Mouse (Mus musculus) small intestine, adult 2 months (tissue): ENCODE data around the gene Atl2. TPM values are rescaled to one million over a fixed set of nuclear protein-coding genes. Genes with fewer than 3 reads are reported as not detected.

Experiments
- H3K27ac ChIP-seq: fragments of 200-500 bp; 2 replicates; pipeline ENCODE4 v1.5.1; 2012; ENCODE audit warnings: low read depth, low read length, control low read depth, inconsistent platforms; ENCODE audit not compliant: insufficient read depth
- H3K27me3 ChIP-seq: fragments of 200-500 bp; 2 replicates; pipeline ENCODE4 v1.6.1; 2012; ENCODE audit warnings: mild to moderate bottlenecking, moderate library complexity, low read length, inconsistent platforms; ENCODE audit not compliant: control insufficient read depth, insufficient read depth
- H3K36me3 ChIP-seq: fragments of 200-500 bp; 2 replicates; pipeline ENCODE4 v1.6.1; 2012; ENCODE audit warnings: mild to moderate bottlenecking, low read length, control low read depth, inconsistent platforms; ENCODE audit not compliant: control insufficient read depth, insufficient read depth
- H3K4me1 ChIP-seq: fragments of 200-500 bp; 2 replicates; pipeline ENCODE4 v1.6.1; 2012; ENCODE audit warnings: low read length, inconsistent platforms, mixed read lengths; ENCODE audit not compliant: control insufficient read depth, insufficient read depth, insufficient read length
- H3K4me3 ChIP-seq: fragments of 200-500 bp; 2 replicates; pipeline ENCODE4 v1.5.1; 2012; ENCODE audit warnings: low read depth, mild to moderate bottlenecking, control low read depth, inconsistent platforms, low read length, moderate library complexity
- CTCF ChIP-seq: fragments of 200-500 bp; IDR thresholded peaks from 2 replicates; pipeline ENCODE4 v1.5.1; 2012; ENCODE audit warnings: low read depth, mild to moderate bottlenecking, control low read depth, inconsistent platforms, low read length, moderate library complexity, mixed read lengths; ENCODE audit not compliant: insufficient replicate concordance, insufficient read length; ENCODE audit errors: extremely low read depth
- POLR2A ChIP-seq: fragments of 200-500 bp; IDR thresholded peaks from 2 replicates; pipeline ENCODE4 v1.6.1; 2012; ENCODE audit warnings: low read depth, mild to moderate bottlenecking, control low read depth, inconsistent platforms, low read length, moderate library complexity
- WGBS: fragments of 180-500 bp; shearing (Covaris S2); methylation state at CpG from one replicate; pipeline ENCODE4 v1.1.7; 2018; 5-methylcytosine and 5-hydroxymethylcytosine counted together
- polyA plus RNA-seq: library from polyadenylated mRNA; depleted of rRNA; stranded (reverse); fragments of >200 nt; gene quantifications from 2 replicates; pipeline ENCODE4 v1.2.3, GENCODE M21; 2012

Atl2 gene
- polyA plus RNA-seq, 1 experiment: 12.8 TPM

DNA sequence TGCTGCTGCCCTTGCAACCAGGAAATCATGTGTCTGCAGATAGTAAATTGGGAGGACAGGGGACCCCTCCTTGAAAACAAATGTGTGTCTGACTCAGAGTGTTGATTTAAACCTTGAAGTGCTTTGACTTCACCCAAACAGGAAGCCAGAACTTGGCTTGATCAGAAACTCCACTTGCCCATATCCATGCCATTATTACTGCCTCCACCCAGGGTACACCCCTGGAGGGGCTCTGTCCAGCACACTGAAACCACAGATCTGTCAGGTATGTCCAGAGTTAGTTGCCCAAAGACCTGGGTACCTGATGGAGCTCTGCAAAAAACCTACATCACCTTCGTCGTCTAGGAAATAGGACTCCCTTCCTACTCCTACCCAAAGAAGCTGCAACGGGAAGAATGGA lies 77.0 kb downstream of the Atl2 start:
- TF ChIP-seq POLR2A (no peak), CTCF (no peak)
- no peak overlapping the region for H3K4me3 ChIP-seq
- H3K4me1 ChIP-seq: peaks cover 2% of the 10 kb centered on the region; the same call in 1 of the 2 replicates
- H3K27ac ChIP-seq: no peak overlapping the region
- 71% methylated on average over 3 of the region's 3 CpGs for WGBS
- H3K36me3 ChIP-seq: no peaks in the 10 kb centered on the region
- no peaks in the 10 kb centered on the region for H3K27me3 ChIP-seq

DNA sequence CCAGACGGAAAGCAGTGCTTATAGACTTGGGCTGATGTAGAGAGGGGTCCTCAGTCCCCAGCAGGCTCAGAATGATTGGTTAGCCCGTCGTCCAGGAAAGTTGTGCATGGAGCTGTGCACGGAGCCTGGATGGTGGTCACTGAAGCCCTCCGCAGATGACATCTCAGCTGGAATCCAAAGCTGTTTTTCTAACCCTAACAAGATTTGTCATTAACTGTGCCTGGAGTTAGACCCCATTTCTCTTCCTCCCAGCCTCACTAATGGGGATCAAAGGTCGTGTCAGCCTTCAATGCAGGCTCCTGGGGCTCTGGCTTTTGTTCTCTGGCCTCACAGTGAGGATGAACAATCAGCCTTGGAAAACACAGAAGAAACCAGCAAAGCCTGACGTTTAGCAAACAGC lies 77.9 kb downstream of the Atl2 start:
- H3K4me1 ChIP-seq: peaks cover 2% of the 10 kb centered on the region; the same call in 1 of the 2 replicates
- no peak overlapping the region for H3K27ac ChIP-seq
- no peaks in the 10 kb centered on the region for H3K27me3 ChIP-seq
- TF ChIP-seq POLR2A (no peak), CTCF (no peak)
- H3K4me3 ChIP-seq: no peak overlapping the region
- WGBS: 45% methylated on average over 7 of the region's 7 CpGs
- no peaks in the 10 kb centered on the region for H3K36me3 ChIP-seq

DNA sequence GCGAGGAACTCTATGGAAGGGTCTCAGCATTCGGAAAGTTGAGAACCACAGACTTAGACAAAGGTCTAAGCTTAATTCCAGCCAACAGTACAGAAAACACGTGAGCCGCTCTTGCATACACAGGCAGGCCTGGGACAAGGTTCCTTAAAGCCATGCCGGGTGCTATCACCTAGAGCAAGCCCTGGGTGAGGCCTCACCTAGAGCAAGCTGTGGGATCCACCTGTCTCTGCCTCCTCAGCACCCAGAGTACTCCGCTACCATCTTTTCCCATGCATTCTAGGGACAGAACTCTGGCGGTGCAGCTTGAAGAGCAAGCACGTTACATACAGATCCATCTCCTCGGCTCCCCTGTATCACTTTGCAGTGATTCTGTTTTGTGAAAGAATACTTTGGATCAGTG lies 78.4 kb downstream of the Atl2 start:
- Histone ChIP-seq H3K4me1 (peaks cover 2% of the 10 kb centered on the region; the same call in 1 of the 2 replicates), H3K4me3 (no peak overlapping the region), H3K27ac (no peak overlapping the region), H3K27me3 (no peaks in the 10 kb centered on the region), H3K36me3 (no peaks in the 10 kb centered on the region)
- TF ChIP-seq POLR2A (no peak), CTCF (no peak)
- 87% methylated on average over 9 of the region's 9 CpGs for WGBS

- TF ChIP-seq POLR2A (no peak), CTCF (no peak)
- H3K36me3 ChIP-seq: no peaks in the 10 kb centered on the region
- no peak overlapping the region for H3K27ac ChIP-seq
- H3K4me3 ChIP-seq: no peak overlapping the region
- no peaks in the 10 kb centered on the region for H3K27me3 ChIP-seq
- peaks cover 2% of the 10 kb centered on the region; the same call in 1 of the 2 replicates for H3K4me1 ChIP-seq
- 72% methylated on average over 6 of the region's 6 CpGs for WGBS
Measured at GRCm38 (mm10) chr17:79816896-79817295, 79.0 kb downstream of the Atl2 start.

DNA sequence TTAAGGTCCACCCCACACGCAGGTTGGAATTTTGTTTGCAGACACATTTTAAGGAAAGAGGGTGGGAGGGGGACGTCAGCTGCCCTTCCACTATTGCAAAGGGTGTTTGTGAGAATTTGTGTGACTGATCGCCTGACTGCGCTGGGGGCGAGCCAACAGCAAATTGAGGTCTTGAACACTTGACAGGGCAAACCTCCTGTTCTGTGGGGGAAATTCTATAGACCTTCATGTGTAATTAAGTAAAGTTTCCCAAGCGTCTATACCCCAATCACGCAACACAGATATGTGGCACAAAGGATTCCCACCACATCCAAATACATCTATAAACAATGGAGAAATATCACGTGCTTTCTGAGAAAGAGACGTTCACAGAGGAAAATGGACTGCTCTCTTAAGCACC lies 85.5 kb downstream of the Atl2 start:
- no peaks in the 10 kb centered on the region for H3K4me1 ChIP-seq
- no peaks in the 10 kb centered on the region for H3K27me3 ChIP-seq
- no peak for TF ChIP-seq POLR2A
- TF ChIP-seq CTCF: no peak
- no peak overlapping the region for H3K4me3 ChIP-seq
- no peak overlapping the region for H3K27ac ChIP-seq
- no peaks in the 10 kb centered on the region for H3K36me3 ChIP-seq
- 84% methylated on average over 9 of the region's 9 CpGs for WGBS

DNA sequence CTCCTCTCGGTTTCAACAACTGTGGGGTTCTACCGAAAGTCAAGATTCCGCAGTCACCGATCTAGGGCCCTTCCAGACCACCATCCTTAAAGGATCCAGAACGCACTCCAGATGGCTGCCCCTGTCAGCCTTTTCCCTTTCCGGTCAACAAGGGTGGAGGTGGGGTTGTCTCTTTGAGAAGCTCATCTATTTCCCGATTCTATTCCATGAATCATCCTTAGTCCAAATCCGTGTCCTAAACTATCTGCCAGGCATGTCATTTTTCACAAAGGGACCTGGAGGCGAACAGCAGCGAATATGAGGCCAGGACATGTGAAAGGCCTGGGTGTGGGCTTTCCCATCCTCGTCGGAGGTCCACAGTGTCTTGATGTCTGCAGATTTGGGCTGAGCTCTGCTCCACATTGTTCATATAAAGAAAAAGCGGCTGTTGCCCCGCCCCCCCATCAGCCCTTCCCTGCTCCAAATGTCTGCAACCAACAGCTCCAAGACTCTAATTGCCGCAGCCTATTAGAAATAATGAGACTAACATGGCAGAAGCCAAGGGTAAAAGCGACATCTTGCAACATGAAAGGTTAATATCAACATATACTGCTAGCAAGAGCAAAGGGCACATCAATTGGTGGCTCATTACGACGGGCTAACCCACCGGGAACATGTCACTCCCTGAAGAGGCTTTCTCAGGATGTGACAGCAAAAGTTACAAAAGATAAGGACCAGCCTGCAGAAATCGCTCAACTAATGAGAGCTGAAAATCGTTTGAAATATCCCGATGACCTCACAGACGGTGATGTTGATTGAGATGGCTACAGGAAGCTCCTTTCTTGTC lies 86.2 kb downstream of the Atl2 start:
- Histone ChIP-seq H3K4me1 (no peaks in the 10 kb centered on the region), H3K4me3 (no peak overlapping the region), H3K36me3 (no peaks in the 10 kb centered on the region), H3K27me3 (no peaks in the 10 kb centered on the region), H3K27ac (no peak overlapping the region)
- 80% methylated on average over 23 of the region's 23 CpGs for WGBS
- TF ChIP-seq POLR2A (no peak), CTCF (no peak)

DNA sequence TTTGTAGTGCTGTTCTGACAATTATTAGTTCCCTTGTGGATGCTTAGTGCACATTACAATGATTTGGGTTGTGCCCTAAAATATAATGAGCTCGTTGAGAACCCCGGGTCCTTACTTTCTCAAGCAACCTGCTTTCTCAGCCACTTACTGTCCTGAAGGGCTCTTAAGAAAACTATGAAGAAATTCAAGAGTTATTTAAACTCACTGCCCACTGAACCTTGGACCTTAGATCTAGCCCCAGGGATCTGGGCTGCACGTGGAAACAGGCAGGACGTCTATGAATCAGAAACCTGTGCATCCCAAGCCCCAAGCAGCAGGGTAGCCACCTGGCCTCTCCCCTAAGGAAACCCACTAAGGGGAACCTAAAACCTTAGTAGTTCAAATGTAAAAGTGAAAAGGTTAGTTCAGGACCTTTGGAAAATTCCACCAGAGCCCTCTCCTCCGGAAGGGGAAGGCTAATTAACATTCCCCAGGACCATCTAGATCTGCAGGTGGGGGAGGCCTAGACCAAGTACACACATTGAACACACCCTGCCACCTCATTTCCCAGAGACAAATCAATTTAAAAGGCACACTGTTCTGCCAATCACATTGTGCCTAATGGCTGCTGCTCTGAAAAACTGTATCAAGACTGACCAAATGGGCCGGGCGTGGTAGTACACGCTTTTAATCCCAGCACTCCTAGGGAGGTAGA lies 88.5 kb downstream of the Atl2 start:
- no peak overlapping the region for H3K4me3 ChIP-seq
- no peak overlapping the region for H3K27ac ChIP-seq
- 71% methylated on average over 8 of the region's 8 CpGs for WGBS
- H3K36me3 ChIP-seq: no peaks in the 10 kb centered on the region
- H3K27me3 ChIP-seq: no peaks in the 10 kb centered on the region
- H3K4me1 ChIP-seq: no peaks in the 10 kb centered on the region
- TF ChIP-seq CTCF: no peak
- TF ChIP-seq POLR2A: no peak
